Comparison of ENCODE assay signal across 18 mouse cellular contexts in genomic region chr1:63442616-63443015, GRCm38 (mm10). TPM values are rescaled to one million over a fixed set of nuclear protein-coding genes. Genes with fewer than 3 reads are reported as not detected.
"Had no signal": no experiment of that assay in that cellular context is flagged by ENCODE, and none has a peak within 500 bp of the region (broad histone marks: within the 10 kb centered on the region; RNA-seq: fewer than 3 reads in every experiment).

No protein-coding gene starts in this region.

- H3K36me3 ChIP-seq: lung, embryonic 15.5 days; midbrain, embryonic 13.5 days; midbrain, embryonic 15.5 days; neural tube, embryonic 12.5 days; stomach, embryonic 15.5 days had no signal

- H3K4me2 ChIP-seq: lung, embryonic 15.5 days; midbrain, embryonic 11.5 days; midbrain, embryonic 13.5 days; midbrain, embryonic 15.5 days; neural tube, embryonic 12.5 days; stomach, embryonic 15.5 days had no signal

- DNase-seq: liver, postnatal 0 days; lung, adult 2 months; lung, postnatal 14 days; lung, postnatal 36 days; right cerebral cortex, postnatal 14 days; thymus, adult 2 months; thymus, postnatal 25 days; thymus, postnatal 4 days had no signal

- H3K9ac ChIP-seq: liver, postnatal 0 days; lung, embryonic 15.5 days; midbrain, embryonic 13.5 days; midbrain, embryonic 15.5 days; neural tube, embryonic 12.5 days; stomach, embryonic 15.5 days had no signal

- H3K27ac ChIP-seq: lung, embryonic 15.5 days; macrophage; midbrain, embryonic 13.5 days; midbrain, embryonic 15.5 days; neural tube, embryonic 12.5 days; stomach, embryonic 15.5 days; stomach, postnatal 0 days had no signal

- H3K4me3 ChIP-seq: lung, embryonic 15.5 days; midbrain, embryonic 13.5 days; midbrain, embryonic 15.5 days; neural tube, embryonic 12.5 days; stomach, embryonic 15.5 days had no signal

- H3K4me1 ChIP-seq: stomach, embryonic 15.5 days had no signal

- H3K9me3 ChIP-seq: lung, embryonic 15.5 days; midbrain, embryonic 13.5 days; midbrain, embryonic 15.5 days; neural tube, embryonic 12.5 days; stomach, embryonic 15.5 days had no signal

- H3K27me3 ChIP-seq: midbrain, embryonic 13.5 days; midbrain, embryonic 15.5 days had no signal

RNA-seq across cellular contexts. Expression of gene Adam23, which starts 3.1 kb away (rescaled TPM):
- total RNA-seq: monocyte, adult 5-6 weeks; neutrophil, adult 5-6 weeks had no signal
- polyA plus RNA-seq: macrophage had no signal
